Mouse (Mus musculus) gastrocnemius, postnatal 25 days (tissue): Measurements from ENCODE around the gene Exoc6b. TPM values are rescaled to one million over a fixed set of nuclear protein-coding genes. Genes with fewer than 3 reads are reported as not detected.

Source experiments
- DNase-seq: peaks from one replicate; pipeline ENCODE4 v3.0.0; 2022
- total RNA-seq, 2 experiments: library from RNA; stranded (reverse); gene quantifications; 1 replicate in 1 of 2; 2 replicates in 1 of 2; pipeline ENCODE4 v1.2.3; 2021

Exoc6b gene
- total RNA-seq, 2 experiments from 2014 or later = 11.4 to 13.8 TPM

- DNase-seq = no peak
Observed at GRCm38 (mm10) chr6:84882663-84883517, 186.4 kb downstream of the Exoc6b start.

GRCm38 (mm10) chr6:84875869-84876268 lies 193.4 kb downstream of the Exoc6b start:
- DNase-seq = no peak

DNA sequence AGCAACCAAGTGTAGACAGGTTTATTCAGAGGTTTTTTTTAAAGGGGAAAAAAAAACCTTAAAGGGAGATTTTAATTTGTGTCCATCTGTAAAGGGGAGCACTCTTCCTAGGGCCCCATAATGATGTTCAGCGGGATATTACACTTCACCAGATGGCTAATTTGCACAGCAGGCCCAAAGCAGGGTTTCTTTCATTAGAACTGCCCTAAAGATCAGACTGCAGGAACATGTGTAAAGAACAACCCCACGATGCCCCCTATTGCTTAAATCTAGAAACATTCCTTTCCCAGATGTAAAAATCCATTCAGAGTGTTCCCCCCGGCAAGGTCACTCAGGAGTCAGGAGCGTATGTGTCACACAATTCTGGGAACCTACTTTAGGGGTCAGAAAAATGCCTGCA lies 202.2 kb downstream of the Exoc6b start:
- no peak for DNase-seq

DNA sequence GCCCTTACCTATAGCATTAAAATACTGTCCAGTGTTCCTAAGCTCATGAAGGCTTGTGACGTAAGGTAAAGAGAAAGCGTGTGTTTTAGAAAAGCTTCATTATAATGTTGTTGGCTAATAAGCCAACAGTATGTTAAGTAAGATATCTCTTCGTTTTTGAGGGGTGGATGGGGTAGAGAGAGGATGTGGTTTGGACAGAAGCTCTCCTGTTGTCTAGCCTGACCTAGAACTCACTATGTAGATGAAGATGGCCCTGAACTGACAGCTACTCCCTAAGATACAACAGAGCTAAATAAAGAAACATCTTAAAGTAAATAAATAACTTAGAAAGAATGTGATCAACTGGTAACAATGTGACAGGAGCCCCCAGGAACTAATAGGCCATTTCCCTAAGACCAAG lies 204.7 kb downstream of the Exoc6b start:
- no peak for DNase-seq

GRCm38 (mm10) chr6:84863816-84864375 lies 205.4 kb downstream of the Exoc6b start:
- no peak for DNase-seq

GRCm38 (mm10) chr6:84845665-84846064 lies 223.6 kb downstream of the Exoc6b start:
- no peak for DNase-seq

- DNase-seq = no peak
Observed at GRCm38 (mm10) chr6:84841138-84841537, 228.2 kb downstream of the Exoc6b start.

GRCm38 (mm10) chr6:84807546-84807945 lies 261.8 kb downstream of the Exoc6b start:
- DNase-seq = no peak

DNA sequence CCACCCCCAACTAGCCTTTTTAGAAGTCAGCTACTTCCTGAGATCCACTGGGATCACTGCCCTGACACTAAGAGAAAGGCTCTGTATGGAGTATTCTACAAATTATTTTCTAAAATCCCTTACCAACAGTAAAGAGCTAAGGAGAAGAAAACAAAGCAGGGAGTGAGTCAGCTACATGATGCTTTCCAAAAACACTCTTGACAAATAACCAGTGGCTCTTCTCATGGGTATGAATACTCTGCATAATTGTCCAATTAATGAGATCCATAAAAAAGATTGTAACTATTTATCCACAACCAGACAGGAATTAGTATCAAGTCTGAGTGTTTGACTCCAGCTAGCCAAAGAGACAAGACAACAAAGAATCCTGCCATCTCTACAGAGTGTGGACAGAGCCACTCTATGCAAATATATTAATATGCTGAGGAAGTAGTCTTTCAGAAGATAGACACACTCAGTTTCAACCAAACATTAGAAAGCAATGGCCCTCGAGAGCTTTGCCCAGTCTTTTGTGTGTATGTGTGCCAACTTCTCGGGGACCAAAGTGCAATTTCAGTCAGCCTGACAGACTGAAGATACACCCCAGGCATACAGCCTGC lies 263.1 kb downstream of the Exoc6b start:
- DNase-seq = no peak

GRCm38 (mm10) chr6:84798736-84799135 lies 270.6 kb downstream of the Exoc6b start:
- no peak for DNase-seq

DNA sequence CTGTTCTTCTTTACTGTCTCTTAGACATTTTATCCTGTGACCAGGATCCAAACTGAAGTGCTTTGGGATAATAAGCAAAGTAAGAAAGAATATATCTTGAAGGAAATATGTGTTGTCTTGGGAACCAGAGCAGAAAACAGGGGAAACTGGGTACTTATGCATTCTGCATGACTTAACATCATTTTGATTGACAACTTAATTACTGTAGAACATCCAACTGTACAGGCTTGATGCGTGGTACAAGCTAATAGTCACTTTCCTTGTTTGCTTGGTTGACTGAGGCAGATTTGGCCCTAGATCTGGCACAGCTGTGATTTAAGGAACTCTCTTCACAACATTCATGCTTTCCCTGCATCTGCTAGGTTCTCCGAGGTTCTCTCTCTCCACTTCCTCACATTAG lies 285.3 kb downstream of the Exoc6b start:
- no peak for DNase-seq

- no peak for DNase-seq
Observed at GRCm38 (mm10) chr6:84779987-84780386, 289.3 kb downstream of the Exoc6b start.

DNA sequence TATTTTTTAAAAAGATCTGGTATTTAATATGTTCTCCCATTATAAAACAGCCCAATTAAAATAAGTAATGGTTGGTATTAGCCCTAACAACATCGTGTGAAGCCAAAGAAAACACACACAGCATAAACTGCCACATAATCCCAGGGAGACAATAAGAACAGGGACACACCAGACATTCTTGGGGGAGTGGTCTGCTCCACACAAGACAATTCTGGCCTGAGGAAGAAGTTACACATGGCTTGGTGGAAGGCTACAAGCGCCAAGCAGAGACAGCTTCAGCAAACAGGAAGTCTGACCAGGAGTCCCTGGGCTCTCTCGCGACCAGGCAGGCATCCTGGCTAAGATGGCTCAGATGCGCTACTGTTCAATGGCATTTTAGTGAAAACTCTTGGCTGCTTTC lies 290.3 kb downstream of the Exoc6b start:
- no peak for DNase-seq

DNA sequence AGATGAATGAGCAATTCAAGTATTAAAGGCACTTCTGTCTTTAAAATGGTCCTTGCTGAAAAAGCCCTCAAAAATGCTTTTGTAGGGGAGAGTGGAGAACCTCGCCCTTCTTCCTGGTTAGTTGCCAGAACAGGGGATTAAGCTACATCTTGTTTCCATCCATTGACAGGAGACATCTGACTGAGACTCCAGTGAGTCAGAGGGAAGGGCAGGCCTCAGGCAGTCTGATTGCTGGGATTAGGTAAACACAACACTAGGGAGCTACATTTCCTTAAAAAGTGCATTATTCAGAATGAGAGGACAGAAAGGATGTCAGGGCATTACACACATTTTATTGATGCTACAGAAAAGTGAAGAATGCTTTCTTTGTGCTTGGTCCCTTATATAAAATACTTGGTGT lies 293.4 kb downstream of the Exoc6b start:
- DNase-seq = no peak

GRCm38 (mm10) chr6:84755266-84755665 lies 314.0 kb downstream of the Exoc6b start:
- no peak for DNase-seq

DNA sequence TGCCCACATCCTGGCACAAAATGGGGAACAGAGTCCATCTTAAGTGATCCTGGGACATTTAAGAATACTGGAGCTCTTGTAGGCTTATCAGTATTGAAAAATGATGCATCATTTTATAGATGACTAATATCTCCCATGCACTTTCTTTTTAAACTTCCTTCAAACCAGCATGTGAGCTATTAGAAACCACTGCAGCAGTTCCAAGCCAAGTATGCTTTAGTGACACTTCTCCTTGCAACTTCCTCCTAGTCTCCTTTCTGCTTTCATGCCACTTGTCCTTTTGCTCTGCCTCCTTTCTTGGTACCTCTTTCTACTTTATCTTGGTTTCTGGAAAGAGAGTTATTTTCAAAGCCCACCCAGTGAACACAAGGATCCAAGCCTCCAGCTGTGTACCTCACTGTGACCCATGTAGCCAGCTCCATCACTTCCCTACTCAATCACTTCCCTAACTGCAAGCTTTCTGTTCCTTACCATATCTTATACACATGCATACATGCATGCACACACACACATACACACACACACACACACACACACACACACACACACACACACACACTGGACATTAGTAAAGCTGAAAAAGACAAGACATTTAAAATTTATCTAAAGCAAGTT lies 316.4 kb downstream of the Exoc6b start:
- DNase-seq = no peak

DNA sequence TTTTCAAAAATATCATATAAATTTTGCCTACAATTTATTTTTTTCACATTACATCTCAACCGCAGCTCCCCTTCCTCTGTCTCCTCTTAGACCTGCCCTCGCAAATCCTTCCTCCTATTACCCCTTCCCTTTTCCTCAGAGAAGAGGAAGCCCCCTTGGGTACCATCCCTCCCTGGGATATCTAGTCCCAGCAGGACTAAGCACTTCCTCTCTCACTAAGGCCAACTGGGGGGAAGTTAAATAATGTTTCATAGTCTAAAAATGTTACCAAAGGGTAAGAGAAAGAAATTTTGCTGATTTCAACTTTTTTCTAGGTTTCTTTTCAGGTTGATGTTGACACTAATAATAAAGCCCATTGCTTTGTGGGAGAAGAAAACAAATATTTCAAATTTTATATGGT lies 317.9 kb downstream of the Exoc6b start:
- DNase-seq = no peak

- DNase-seq = no peak
Observed at GRCm38 (mm10) chr6:84746847-84747395, 322.4 kb downstream of the Exoc6b start.

- no peak for DNase-seq
Observed at GRCm38 (mm10) chr6:84746193-84746846, 323.0 kb downstream of the Exoc6b start.

- no peak for DNase-seq
Observed at GRCm38 (mm10) chr6:84745570-84745969, 323.7 kb downstream of the Exoc6b start.

- no peak for DNase-seq
Observed at GRCm38 (mm10) chr6:84742227-84742626, 327.1 kb downstream of the Exoc6b start.

DNA sequence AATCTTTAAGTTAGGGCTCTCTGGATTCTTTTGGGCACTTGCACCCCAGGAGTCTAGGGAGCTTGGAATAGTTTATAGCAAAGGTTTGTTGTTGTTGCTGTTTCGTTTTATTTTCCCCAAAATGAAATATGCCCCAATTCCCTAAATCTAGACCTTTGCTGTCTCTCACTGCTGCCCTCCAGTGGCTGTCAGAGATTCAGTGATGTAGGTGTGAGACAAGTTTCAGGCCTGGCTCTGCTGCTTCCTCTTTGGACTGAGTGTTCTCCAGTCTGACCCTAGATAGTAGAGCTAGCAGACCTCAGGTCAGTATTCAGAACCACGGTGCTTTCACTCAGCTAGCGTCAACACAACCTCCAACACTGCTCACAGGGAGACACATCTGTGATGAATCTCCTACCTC lies 332.4 kb downstream of the Exoc6b start:
- DNase-seq = no peak
